Mouse (Mus musculus): Measurements from ENCODE around the gene Mink1. TPM values are rescaled to one million over a fixed set of nuclear protein-coding genes. Genes with fewer than 3 reads are reported as not detected.
"Not testable (repeated sequence)": the region's sequence is repeated elsewhere in the genome, so short reads cannot be mapped to it uniquely, and the experiment has no call there.

The Mink1 gene
- polyA plus RNA-seq, 1 experiment from 2014 or later: 3.5 TPM

DNA sequence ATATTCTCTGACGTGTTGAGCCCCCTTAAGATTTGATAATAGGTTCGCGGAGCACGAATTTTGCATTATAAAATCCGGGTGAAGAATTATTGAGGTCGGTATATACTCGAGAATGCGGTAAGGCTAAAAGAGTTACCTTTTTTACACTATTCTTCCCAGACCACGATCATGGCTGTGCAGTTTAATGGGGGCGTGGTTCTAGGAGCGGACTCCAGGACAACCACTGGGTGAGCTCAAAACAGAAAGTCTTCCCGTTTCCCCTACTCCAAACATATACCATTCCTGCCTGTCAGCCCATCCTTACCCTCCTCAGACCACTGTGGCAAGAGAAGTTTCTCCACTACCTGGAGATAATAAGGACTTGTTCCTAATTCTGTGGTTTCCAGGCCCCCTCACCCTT, 37.0 kb upstream of the Mink1 start:
- Histone ChIP-seq H3K9me3 (replicated peaks) (no peaks in the 10 kb centered on the region), H3K27ac (peak overlapping the region; percentile 64; the same call in 1 of the 2 replicates), H3K36me3 (peaks cover 31% of the 10 kb centered on the region), H3K4me2 (peak overlapping the region; percentile 75), H3K27me3 (peaks cover 3% of the 10 kb centered on the region), H3K4me3 (replicated peaks) (peak overlapping the region; percentile 80), H3K9ac (peak overlapping the region; percentile 80), H3K4me1 (replicated peaks) (peaks cover 17% of the 10 kb centered on the region)
- under 1% methylated on average over 12 of the region's 12 CpGs for WGBS (ENCODE audit: insufficient replicate concordance)
- DNase-seq (peak; percentile 22), ATAC-seq (ENCODE audit: low read depth) (0 out of 2 replicates have a peak, but pooled peaks have one; percentile 19)

GRCm38 (mm10) chr11:70526211-70526610, 36.5 kb upstream of the Mink1 start:
- peak overlapping the region; percentile 75 for H3K4me2 ChIP-seq
- no peaks in the 10 kb centered on the region for H3K27me3 ChIP-seq
- DNase-seq: no peak
- ATAC-seq (ENCODE audit: low read depth): no peak
- H3K4me3 ChIP-seq (replicated peaks): peak overlapping the region; percentile 80
- peaks cover 17% of the 10 kb centered on the region for H3K4me1 ChIP-seq (replicated peaks)
- 0 out of 2 replicates have a peak overlapping the region, but pooled peaks have one; percentile 64 for H3K27ac ChIP-seq
- WGBS (ENCODE audit: insufficient replicate concordance): 77% methylated on average over 12 of the region's 12 CpGs
- H3K36me3 ChIP-seq: peaks cover 31% of the 10 kb centered on the region
- no peaks in the 10 kb centered on the region for H3K9me3 ChIP-seq (replicated peaks)
- H3K9ac ChIP-seq: peak overlapping the region; percentile 80

GRCm38 (mm10) chr11:70528610-70529009, 34.1 kb upstream of the Mink1 start:
- WGBS (ENCODE audit: insufficient replicate concordance): 68% methylated on average over 7 of the region's 7 CpGs

DNA sequence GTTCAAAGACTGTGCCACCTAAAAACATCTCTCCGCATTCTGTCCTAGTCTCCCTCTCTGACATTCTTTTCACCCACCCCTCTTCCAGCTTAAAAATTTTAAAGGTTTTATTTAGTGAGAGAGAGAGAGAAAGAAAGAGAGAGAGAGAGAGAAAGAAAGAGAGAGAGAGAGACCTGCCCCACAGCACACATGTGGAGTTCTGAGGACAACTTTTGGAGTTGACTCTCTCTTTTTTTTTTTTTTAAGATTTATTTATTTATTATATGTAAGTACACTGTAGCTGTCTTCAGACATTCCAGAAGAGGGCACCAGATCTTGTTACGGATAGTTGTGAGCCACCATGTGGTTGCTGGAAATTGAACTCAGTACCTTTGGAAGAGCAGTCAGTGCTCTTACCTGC, 31.6 kb upstream of the Mink1 start:
- WGBS (ENCODE audit: insufficient replicate concordance): 72% methylated on average over 2 of the region's 2 CpGs
- ATAC-seq (ENCODE audit: low read depth): not testable (repeated sequence)
- H3K36me3 ChIP-seq: peaks cover 30% of the 10 kb centered on the region

More at GRCm38 (mm10) chr11:70528610-70529009, 34.1 kb upstream of the Mink1 start:
- Histone ChIP-seq H3K4me2 (no peak overlapping the region), H3K4me1 (replicated peaks) (peaks cover 17% of the 10 kb centered on the region), H3K9ac (no peak overlapping the region), H3K27ac (no peak overlapping the region), H3K27me3 (no peaks in the 10 kb centered on the region), H3K36me3 (peaks cover 31% of the 10 kb centered on the region), H3K9me3 (replicated peaks) (no peaks in the 10 kb centered on the region), H3K4me3 (replicated peaks) (no peak overlapping the region)
- DNase-seq (no peak), ATAC-seq (ENCODE audit: low read depth) (no peak)

DNA sequence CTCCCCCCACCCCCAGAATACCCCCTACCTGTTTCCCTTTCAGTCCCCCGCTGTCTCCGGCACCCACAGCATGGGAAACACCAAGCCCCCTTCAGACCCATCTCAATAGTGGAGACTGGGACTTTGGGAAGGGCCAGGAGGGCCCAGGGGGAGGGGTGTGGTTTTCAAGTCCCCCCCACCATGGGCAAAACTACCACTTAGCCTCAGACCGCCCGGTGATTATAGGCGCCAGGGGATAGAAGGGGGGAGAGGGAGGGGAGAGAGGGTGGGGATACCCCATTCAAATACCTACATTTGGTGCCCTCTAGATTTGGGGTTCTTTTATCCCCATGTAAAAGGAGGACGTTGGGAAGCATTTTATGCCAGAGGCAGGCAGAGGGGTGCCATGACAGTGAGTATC, 29.8 kb upstream of the Mink1 start, which contains the start of gene Gm40193:
Gene Gm40193 (minus strand): TSS at position 101 of the 400 bp plus-strand sequence.
- DNase-seq: no peak
- no peak within 1 kb of the TSS for H3K27ac ChIP-seq
- H3K27me3 ChIP-seq: peaks cover 2% of the 10 kb centered on the region; the same call in 1 of the 2 replicates
- no peaks in the 10 kb centered on the region for H3K4me1 ChIP-seq (replicated peaks)
- WGBS (ENCODE audit: insufficient replicate concordance): 76% methylated on average over 6 of the region's 6 CpGs
- H3K36me3 ChIP-seq: peaks cover 12% of the 10 kb centered on the region
- H3K4me2 ChIP-seq: no peak within 1 kb of the TSS
- ATAC-seq (ENCODE audit: low read depth): no peak
- no peak within 1 kb of the TSS for H3K9ac ChIP-seq
- no peak within 1 kb of the TSS for H3K4me3 ChIP-seq (replicated peaks)
- no peaks in the 10 kb centered on the region for H3K9me3 ChIP-seq (replicated peaks)

More for the DNA sequence above, 31.6 kb upstream of the Mink1 start:
- not testable (repeated sequence) for H3K4me3 ChIP-seq (replicated peaks); DNase-seq; H3K9ac ChIP-seq; H3K27me3 ChIP-seq; H3K4me2 ChIP-seq; H3K9me3 ChIP-seq (replicated peaks); H3K27ac ChIP-seq; H3K4me1 ChIP-seq (replicated peaks)

DNA sequence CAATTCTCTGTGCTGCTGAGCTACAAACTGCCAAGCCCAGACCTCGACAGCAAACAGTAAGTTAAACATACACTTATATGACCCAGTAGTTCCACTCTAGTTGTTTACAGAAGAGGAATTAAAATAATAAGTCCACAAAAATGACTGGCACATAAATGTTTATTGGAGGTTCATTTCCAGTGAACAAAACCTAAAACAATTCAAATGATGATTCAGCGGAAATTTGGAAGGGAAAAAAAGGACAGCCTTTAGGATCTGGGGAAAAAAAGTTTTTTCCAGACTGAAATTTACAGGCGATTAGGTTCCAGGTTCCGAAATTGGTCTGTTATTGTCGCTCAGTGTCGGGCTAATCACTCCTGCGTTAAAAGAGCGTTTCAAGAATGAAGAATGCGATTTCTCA, 23.3 kb upstream of the Mink1 start:
- WGBS (ENCODE audit: insufficient replicate concordance): 23% methylated on average over 9 of the region's 9 CpGs
- H3K4me2 ChIP-seq: peak overlapping the region; percentile 74
- peaks cover 15% of the 10 kb centered on the region for H3K4me1 ChIP-seq (replicated peaks)
- no peak overlapping the region for H3K27ac ChIP-seq
- DNase-seq (no peak), ATAC-seq (ENCODE audit: low read depth) (no peak)
- H3K27me3 ChIP-seq: peaks cover 56% of the 10 kb centered on the region
- peak overlapping the region; percentile 36 for H3K9ac ChIP-seq
- H3K9me3 ChIP-seq (replicated peaks): no peaks in the 10 kb centered on the region
- peak overlapping the region; percentile 62 for H3K4me3 ChIP-seq (replicated peaks)
- H3K36me3 ChIP-seq: no peaks in the 10 kb centered on the region

DNA sequence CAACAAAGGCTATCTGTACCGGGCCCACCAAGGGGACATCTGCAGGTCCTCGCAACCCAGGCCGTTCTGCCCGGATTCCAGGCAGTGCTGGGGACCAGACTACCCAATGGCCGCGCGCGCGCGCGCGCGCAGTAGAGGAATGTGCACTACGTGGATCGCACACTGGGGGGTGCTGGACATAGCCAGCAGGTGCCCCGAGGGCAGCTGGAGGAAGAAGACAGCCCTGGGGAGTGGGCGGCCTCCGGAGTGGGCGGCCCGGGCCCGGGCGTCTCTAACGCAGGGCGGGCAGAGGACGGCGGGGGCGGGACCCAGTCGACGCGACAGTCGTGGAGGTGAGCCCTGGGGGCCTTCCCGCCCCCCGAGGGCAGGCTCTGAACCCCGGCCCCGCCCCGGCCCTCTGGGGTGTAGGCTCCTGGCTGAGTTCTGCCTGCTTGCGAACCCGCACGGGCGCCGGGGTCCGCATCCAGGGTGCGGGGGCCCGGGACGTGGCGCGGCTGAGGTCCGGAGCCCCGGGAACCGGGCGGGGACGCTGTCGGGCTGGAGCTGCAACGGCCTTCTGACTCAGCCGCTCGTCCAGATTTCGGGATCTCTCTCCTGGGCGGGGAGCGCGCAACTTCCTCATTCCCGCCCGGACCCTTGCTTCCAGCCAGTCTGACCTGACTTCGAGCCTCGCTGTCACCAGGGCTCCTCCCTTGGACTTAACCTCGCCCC, 22.6 kb upstream of the Mink1 start, which contains the start of gene Pld2:
Gene Pld2 (plus strand): TSS at position 188 of the 711 bp plus-strand sequence.
- H3K27me3 ChIP-seq: peaks cover 56% of the 10 kb centered on the region
- H3K36me3 ChIP-seq: no peaks in the 10 kb centered on the region
- DNase-seq (peak; percentile 57), ATAC-seq (ENCODE audit: low read depth) (peak; percentile 92)
- no peak within 1 kb of the TSS for H3K27ac ChIP-seq
- H3K4me2 ChIP-seq: peak within 1 kb of the TSS; percentile 74
- under 1% methylated on average over 62 of the region's 65 CpGs for WGBS (ENCODE audit: insufficient replicate concordance)
- peaks cover 15% of the 10 kb centered on the region for H3K4me1 ChIP-seq (replicated peaks)
- peak within 1 kb of the TSS; percentile 56 for H3K9ac ChIP-seq
- no peaks in the 10 kb centered on the region for H3K9me3 ChIP-seq (replicated peaks)
- H3K4me3 ChIP-seq (replicated peaks): peak within 1 kb of the TSS; percentile 62

GRCm38 (mm10) chr11:70540928-70541327, 21.8 kb upstream of the Mink1 start:
- H3K9me3 ChIP-seq (replicated peaks): no peaks in the 10 kb centered on the region
- ATAC-seq (ENCODE audit: low read depth): no peak
- H3K4me1 ChIP-seq (replicated peaks): peaks cover 15% of the 10 kb centered on the region
- H3K4me3 ChIP-seq (replicated peaks): peak overlapping the region; percentile 62
- no peaks in the 10 kb centered on the region for H3K36me3 ChIP-seq
- DNase-seq: no peak
- no peak overlapping the region for H3K27ac ChIP-seq
- H3K9ac ChIP-seq: 0 out of 2 replicates have a peak overlapping the region, but pooled peaks have one; percentile 56
- WGBS (ENCODE audit: insufficient replicate concordance): 68% methylated on average over 7 of the region's 7 CpGs
- H3K27me3 ChIP-seq: peaks cover 56% of the 10 kb centered on the region
- peak overlapping the region; percentile 74 for H3K4me2 ChIP-seq

GRCm38 (mm10) chr11:70541415-70541814, 21.3 kb upstream of the Mink1 start:
- no peak overlapping the region for H3K27ac ChIP-seq
- no peak for ATAC-seq (ENCODE audit: low read depth)
- no peak overlapping the region for H3K4me2 ChIP-seq
- H3K9ac ChIP-seq: no peak overlapping the region
- H3K9me3 ChIP-seq (replicated peaks): no peaks in the 10 kb centered on the region
- peaks cover 56% of the 10 kb centered on the region for H3K27me3 ChIP-seq
- no peaks in the 10 kb centered on the region for H3K36me3 ChIP-seq
- no peak for DNase-seq
- peaks cover 15% of the 10 kb centered on the region for H3K4me1 ChIP-seq (replicated peaks)
- 64% methylated on average over 5 of the region's 5 CpGs for WGBS (ENCODE audit: insufficient replicate concordance)
- no peak overlapping the region for H3K4me3 ChIP-seq (replicated peaks)

DNA sequence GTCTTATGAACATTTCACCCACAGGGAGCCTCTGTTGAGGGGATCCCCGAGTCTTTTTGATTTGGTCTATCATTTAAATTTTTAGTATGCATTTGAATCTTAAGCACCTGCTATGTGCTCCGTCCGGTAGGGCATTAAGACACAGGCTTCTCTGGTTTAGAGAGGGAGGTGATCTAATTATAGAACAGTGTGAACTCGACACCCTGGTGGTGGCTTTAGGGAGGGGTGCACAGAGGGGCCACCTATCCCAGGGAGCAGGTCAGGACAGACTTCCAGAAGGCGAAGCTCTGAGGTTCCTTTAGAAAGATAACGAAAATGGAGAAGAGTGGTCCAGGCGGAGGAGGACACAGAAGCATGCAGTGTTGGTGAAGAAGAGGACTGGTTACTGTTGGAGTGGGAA, 18.2 kb upstream of the Mink1 start:
- ATAC-seq (ENCODE audit: low read depth) (no peak), DNase-seq (no peak)
- Histone ChIP-seq H3K9ac (no peak overlapping the region), H3K4me1 (replicated peaks) (peaks cover 15% of the 10 kb centered on the region), H3K4me3 (replicated peaks) (no peak overlapping the region), H3K9me3 (replicated peaks) (no peaks in the 10 kb centered on the region), H3K4me2 (no peak overlapping the region), H3K27ac (no peak overlapping the region), H3K27me3 (peaks cover 45% of the 10 kb centered on the region), H3K36me3 (no peaks in the 10 kb centered on the region)
- WGBS (ENCODE audit: insufficient replicate concordance): 45% methylated on average over 7 of the region's 7 CpGs

DNA sequence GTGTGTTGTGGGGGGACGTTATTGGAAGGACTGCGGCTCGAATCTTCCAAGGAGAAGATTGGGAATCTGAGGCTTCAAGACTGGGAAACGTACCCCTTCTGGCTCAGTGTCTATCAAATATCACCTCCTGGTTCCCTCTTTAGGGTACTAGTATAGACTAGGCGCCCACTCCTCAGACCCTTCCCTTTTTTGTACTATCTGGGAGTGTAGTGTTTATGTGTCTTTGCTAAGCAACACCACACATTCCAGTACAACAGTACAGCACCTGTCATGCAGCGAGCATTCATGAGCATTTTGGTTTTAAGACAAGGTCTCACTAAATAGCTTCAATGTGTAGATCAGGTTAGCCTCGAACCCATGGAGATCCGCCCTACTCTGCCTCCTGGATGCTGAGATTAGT, 11.2 kb upstream of the Mink1 start:
- H3K4me2 ChIP-seq: no peak overlapping the region
- 64% methylated on average over 8 of the region's 8 CpGs for WGBS (ENCODE audit: insufficient replicate concordance)
- ATAC-seq (ENCODE audit: low read depth) (no peak), DNase-seq (no peak)
- H3K4me3 ChIP-seq (replicated peaks): no peak overlapping the region
- H3K27me3 ChIP-seq: peaks cover 24% of the 10 kb centered on the region
- no peaks in the 10 kb centered on the region for H3K9me3 ChIP-seq (replicated peaks)
- no peak overlapping the region for H3K9ac ChIP-seq
- 0 out of 2 replicates have a peak, but pooled peaks cover 2% of the 10 kb centered on the region for H3K36me3 ChIP-seq
- H3K27ac ChIP-seq: no peak overlapping the region
- no peaks in the 10 kb centered on the region for H3K4me1 ChIP-seq (replicated peaks)
